Mouse (Mus musculus): ENCODE measurements around the gene Duoxa2. TPM values are rescaled to one million over a fixed set of nuclear protein-coding genes. Genes with fewer than 3 reads are reported as not detected.

Gene Duoxa2
- polyA plus RNA-seq, 1 experiment from 2014 or later = not detected

DNA sequence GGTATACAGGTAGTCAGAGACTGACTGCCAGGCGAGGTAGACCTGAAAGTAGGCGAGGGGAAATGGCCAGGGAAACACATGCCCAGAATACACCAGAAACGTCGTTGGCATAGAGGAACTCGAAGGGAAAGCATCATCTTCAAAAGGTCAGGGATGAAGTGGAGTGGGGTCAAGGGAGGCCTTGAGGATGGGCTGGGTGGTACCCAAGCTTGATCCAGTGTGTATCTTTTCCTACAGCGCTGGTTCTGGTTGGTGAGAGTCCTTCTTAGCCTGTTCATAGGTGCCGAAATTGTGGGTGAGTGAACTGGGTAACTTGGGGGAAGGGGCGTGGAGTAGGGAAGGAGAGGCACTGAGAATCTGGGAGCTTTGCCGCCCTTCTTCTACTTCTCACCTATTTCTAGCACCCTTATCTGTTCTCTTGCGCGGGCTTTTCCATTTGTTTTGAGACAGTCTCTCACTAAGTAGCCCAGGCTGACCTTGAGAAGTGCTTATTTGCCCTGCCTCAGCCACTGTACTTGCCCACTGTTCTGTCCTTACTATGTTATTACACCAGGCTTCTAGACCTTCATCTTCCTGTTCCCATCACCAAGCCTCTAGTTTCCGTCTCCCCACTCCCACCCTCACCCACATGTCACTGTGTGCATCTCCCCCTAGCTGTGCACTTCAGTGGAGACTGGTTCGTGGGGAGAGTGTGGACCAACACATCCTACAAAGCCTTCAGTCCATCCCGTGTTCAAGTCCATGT lies 1.4 kb downstream of the Duoxa2 start:
- Histone ChIP-seq H3K27ac (replicated peaks) (no peak overlapping the region), H3K4me2 (replicated peaks) (no peak overlapping the region), H3K9ac (no peak overlapping the region), H3K27me3 (peaks cover 91% of the 10 kb centered on the region), H3K9me3 (replicated peaks) (no peaks in the 10 kb centered on the region), H3K36me3 (no peaks in the 10 kb centered on the region), H3K4me1 (peaks cover 39% of the 10 kb centered on the region), H3K4me3 (replicated peaks) (no peak overlapping the region)
- no peak for ATAC-seq (ENCODE audit: insufficient number of reproducible peaks, low FRiP score, low TSS enrichment, low read depth)
- 13% methylated on average over 14 of the region's 14 CpGs for WGBS

DNA sequence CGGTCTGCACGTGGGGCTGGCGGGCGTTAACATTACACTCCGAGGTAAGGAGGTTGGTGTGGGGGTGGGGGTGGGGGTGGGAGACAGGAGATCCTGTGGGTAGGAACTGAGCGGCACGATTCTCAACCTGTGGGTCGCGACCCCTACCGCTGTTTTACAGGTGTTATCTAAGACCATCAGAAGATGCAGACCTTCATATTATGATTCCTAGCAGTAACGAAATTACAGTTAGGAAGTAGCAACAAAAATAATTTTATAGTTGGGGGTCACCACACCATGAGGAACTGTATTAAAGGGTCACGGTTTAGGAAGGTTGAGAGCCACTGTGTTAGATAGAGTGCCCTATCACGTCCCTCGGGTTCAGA lies 1.9 kb downstream of the Duoxa2 start:
- no peak for ATAC-seq (ENCODE audit: insufficient number of reproducible peaks, low FRiP score, low TSS enrichment, low read depth)
- WGBS = 5% methylated on average over 14 of the region's 14 CpGs
- Histone ChIP-seq H3K9ac (no peak overlapping the region), H3K36me3 (no peaks in the 10 kb centered on the region), H3K4me1 (peaks cover 39% of the 10 kb centered on the region), H3K27me3 (peaks cover 89% of the 10 kb centered on the region), H3K4me3 (replicated peaks) (peak overlapping the region; percentile 39), H3K4me2 (replicated peaks) (no peak overlapping the region; the same call in 1 of the 2 replicates), H3K27ac (replicated peaks) (no peak overlapping the region), H3K9me3 (replicated peaks) (no peaks in the 10 kb centered on the region)

DNA sequence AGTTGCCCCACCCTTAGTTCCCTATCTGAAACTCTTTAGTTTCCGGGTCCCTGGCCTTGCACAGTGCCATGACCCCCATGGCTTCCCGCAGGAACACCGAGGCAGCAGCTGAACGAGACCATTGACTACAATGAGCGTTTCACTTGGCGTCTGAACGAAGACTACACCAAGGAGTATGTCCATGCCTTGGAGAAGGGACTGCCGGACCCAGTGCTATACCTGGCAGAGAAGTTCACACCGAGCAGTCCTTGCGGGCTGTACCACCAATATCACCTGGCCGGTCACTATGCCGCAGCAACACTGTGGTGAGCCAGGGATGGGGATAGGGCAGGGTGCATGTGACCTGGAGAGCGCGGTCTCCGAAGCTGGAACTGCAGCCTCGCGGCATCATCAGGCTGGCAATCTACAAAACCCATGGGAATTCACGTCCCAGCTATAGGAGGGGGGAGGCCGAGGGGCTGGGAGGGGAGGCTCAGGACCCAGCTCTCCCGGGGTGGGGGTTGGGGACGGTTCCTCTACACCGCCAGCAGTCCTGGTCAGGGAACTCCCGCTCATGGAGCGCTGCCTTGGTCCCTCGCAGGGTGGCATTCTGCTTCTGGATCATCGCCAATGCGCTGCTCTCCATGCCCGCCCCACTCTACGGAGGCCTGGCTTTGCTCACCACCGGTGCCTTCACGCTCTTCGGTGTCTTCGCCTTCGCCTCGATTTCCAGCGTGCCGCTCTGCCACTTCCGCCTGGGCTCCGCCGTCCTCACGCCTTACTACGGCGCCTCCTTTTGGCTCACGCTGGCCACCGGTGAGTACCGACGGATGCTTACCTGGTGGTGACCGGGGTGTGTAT lies 2.6 kb downstream of the Duoxa2 start:
- H3K36me3 ChIP-seq = no peaks in the 10 kb centered on the region
- H3K27ac ChIP-seq (replicated peaks) = no peak overlapping the region
- no peaks in the 10 kb centered on the region for H3K9me3 ChIP-seq (replicated peaks)
- no peak for ATAC-seq (ENCODE audit: insufficient number of reproducible peaks, low FRiP score, low TSS enrichment, low read depth)
- H3K4me1 ChIP-seq = peaks cover 39% of the 10 kb centered on the region
- under 1% methylated on average over 48 of the region's 48 CpGs for WGBS
- H3K4me3 ChIP-seq (replicated peaks) = peak overlapping the region; percentile 39
- H3K4me2 ChIP-seq (replicated peaks) = peak overlapping the region; percentile 76
- peaks cover 87% of the 10 kb centered on the region for H3K27me3 ChIP-seq
- no peak overlapping the region for H3K9ac ChIP-seq

DNA sequence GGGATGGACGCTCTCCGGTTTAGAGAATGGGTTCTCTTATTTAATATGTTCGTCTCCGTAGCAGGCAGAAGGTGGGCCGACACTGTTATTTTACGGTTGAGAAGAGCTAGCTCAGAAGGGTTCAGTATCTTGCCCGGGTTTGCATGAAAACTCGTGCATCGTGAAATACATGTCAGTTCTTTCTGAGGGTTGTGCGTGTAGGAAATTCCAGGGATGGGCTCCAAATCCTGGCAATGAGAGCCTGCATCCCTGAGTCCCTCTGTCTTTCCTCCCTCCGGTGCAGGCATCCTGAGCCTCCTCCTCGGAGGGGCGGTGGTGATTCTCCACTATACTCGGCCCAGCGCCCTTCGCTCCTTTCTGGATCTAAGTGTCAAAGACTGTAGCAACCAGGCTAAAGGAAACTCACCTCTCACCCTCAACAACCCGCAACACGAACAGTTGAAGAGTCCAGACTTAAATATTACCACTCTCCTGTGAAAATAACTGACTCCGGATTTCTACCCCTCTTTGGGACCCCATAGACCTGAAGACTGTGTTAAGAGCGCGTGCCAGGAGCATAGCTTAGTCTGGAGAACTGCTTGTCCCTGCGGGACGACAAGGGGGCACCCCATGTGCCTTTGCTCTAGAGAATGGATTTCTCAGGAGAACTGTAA lies 3.3 kb downstream of the Duoxa2 start:
- Histone ChIP-seq H3K27me3 (peaks cover 86% of the 10 kb centered on the region), H3K9ac (no peak overlapping the region)
- WGBS = 7% methylated on average over 23 of the region's 23 CpGs

DNA sequence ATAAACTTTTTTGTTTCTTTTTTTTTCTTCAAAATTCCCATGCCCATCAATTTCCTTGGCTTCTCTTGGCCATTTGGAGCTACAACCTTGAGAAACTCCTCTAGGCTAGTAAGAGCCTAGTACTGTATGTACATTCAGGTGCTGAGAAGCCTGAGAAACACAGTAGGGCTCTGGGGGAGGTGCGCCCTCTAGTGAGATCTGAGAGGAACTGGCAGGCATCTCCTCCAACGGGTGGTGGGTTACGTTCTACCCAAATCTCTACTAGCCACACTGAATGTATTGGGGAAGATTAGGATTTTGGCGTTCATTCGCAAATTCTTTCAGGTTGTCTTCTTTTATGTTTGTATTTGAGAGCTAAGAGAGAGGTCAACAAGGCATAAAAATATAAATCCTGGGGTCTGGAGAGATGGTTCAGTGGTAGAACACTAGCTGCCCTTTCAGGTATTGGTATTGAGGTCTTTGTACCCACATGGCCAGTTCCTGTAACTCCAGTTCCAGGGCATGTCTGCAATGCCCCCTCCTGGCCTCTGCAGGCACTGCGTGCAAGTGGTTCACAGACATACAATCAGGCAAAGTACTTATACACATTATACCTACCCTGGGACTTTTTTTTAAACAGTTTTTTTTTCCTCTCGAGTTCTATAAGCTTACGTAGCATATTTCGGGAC lies 4.0 kb downstream of the Duoxa2 start:
- Histone ChIP-seq H3K9ac (no peak overlapping the region), H3K4me1 (peaks cover 38% of the 10 kb centered on the region), H3K27me3 (peaks cover 84% of the 10 kb centered on the region), H3K27ac (replicated peaks) (no peak overlapping the region), H3K36me3 (no peaks in the 10 kb centered on the region), H3K4me3 (replicated peaks) (no peak overlapping the region), H3K4me2 (replicated peaks) (no peak overlapping the region), H3K9me3 (replicated peaks) (no peaks in the 10 kb centered on the region)
- ATAC-seq (ENCODE audit: insufficient number of reproducible peaks, low FRiP score, low TSS enrichment, low read depth) = no peak
- 9% methylated on average over 9 of the region's 9 CpGs for WGBS

More for the DNA sequence above, 3.3 kb downstream of the Duoxa2 start:
- H3K9me3 ChIP-seq (replicated peaks) = no peaks in the 10 kb centered on the region
- H3K27ac ChIP-seq (replicated peaks) = no peak overlapping the region
- H3K4me2 ChIP-seq (replicated peaks) = peak overlapping the region; percentile 76
- ATAC-seq (ENCODE audit: insufficient number of reproducible peaks, low FRiP score, low TSS enrichment, low read depth) = no peak
- H3K4me3 ChIP-seq (replicated peaks) = peak overlapping the region; percentile 39
- H3K36me3 ChIP-seq = no peaks in the 10 kb centered on the region
- H3K4me1 ChIP-seq = peaks cover 44% of the 10 kb centered on the region

DNA sequence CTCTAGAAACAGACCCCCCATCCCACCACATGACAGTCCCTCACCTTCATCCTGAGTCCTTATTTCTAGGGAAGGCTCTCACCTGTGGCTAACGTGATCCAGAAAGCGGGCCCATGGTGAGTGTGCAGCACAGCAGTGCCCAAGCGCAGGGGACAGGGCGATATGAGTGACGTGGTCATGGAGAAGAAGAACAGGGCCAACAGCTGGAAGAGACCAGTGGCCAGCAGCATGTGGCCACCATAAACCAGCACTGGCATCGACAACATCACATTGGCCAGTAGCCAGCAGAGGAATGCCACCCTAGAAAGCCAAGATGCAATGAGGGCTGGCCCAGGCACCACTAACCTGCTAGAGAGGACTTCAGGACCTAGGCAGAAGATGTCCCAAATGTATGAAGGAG lies 5.8 kb downstream of the Duoxa2 start:
- Histone ChIP-seq H3K36me3 (no peaks in the 10 kb centered on the region), H3K27me3 (peaks cover 77% of the 10 kb centered on the region), H3K9me3 (replicated peaks) (no peaks in the 10 kb centered on the region), H3K9ac (no peak overlapping the region), H3K4me3 (replicated peaks) (no peak overlapping the region), H3K27ac (replicated peaks) (no peak overlapping the region), H3K4me2 (replicated peaks) (no peak overlapping the region), H3K4me1 (peaks cover 22% of the 10 kb centered on the region)
- whole genome bisulfite sequencing = 94% methylated on average over 6 of the region's 6 CpGs
- ATAC-seq (ENCODE audit: insufficient number of reproducible peaks, low FRiP score, low TSS enrichment, low read depth) = no peak

DNA sequence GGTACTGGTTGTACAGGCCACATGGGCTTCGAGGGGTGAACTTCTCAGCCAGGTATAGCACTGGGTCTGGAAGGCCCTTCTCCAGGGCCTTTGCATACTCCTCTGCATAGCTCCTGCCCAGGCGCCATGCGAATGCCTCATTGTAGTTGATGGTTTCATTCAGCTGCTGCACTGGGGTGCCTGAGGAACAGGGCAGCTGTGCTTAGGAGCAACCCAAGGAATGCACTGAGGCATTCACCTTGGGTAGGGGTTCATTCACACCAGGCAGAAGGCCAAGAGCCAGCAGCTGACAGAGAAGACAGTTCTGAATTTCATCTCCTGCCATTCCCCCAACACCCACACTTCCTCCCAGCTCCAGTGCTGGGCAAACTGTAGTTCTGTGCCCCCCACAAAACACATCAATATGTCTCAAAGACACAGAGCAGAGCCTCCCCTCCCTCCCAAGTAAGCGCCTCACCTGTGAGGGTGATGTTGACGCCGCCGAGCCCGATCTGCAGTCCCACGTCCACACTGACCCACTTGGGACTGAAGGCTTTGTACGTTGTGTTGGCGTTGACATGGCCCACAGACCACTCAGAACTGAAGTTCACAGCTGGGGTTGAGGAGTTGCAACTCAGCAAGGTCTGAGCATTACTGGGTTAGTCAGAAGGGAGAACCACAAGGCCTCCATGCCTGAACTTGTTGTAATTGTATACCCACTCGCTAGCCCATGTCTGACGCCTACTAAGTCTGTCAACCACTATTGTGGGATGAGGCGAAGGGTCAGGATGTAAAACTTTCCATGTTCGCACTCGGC lies 6.6 kb downstream of the Duoxa2 start:
- WGBS = 79% methylated on average over 16 of the region's 16 CpGs
- ATAC-seq (ENCODE audit: insufficient number of reproducible peaks, low FRiP score, low TSS enrichment, low read depth) = 0 out of 2 replicates have a peak, but pooled peaks have one; percentile 6
- no peak overlapping the region for H3K27ac ChIP-seq (replicated peaks)
- H3K4me2 ChIP-seq (replicated peaks) = no peak overlapping the region
- H3K9ac ChIP-seq = no peak overlapping the region
- no peaks in the 10 kb centered on the region for H3K9me3 ChIP-seq (replicated peaks)
- H3K4me3 ChIP-seq (replicated peaks) = no peak overlapping the region
- H3K36me3 ChIP-seq = no peaks in the 10 kb centered on the region
- peaks cover 71% of the 10 kb centered on the region for H3K27me3 ChIP-seq
- H3K4me1 ChIP-seq = peaks cover 22% of the 10 kb centered on the region

DNA sequence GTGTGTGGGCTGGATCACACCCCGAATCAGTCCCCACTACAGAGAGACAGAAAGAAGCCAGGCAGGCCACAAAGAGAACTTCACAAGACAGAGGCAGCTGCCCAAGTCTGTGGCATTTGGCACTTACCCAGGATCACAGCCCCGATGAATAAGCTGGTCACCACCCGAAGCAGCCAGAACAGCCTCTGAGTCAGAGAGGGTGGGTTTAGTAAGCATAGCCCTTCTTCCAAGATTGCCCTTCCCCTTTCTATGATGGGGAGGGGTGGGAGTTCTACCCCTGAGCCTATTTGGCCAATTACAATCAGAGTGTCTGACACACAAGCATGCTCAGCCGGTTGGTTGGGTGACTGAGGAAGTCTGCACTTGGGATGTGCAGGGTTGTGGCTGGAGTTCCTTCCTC lies 7.5 kb downstream of the Duoxa2 start:
- Histone ChIP-seq H3K4me2 (replicated peaks) (no peak overlapping the region), H3K27me3 (peaks cover 68% of the 10 kb centered on the region), H3K36me3 (no peaks in the 10 kb centered on the region), H3K9ac (no peak overlapping the region), H3K4me1 (peaks cover 18% of the 10 kb centered on the region), H3K27ac (replicated peaks) (0 out of 2 replicates have a peak overlapping the region, but pooled peaks have one; percentile 7), H3K4me3 (replicated peaks) (no peak overlapping the region), H3K9me3 (replicated peaks) (no peaks in the 10 kb centered on the region)
- peak; percentile 53; the same call in 1 of the 2 replicates for ATAC-seq (ENCODE audit: insufficient number of reproducible peaks, low FRiP score, low TSS enrichment, low read depth)
- WGBS = 34% methylated on average over 4 of the region's 4 CpGs

DNA sequence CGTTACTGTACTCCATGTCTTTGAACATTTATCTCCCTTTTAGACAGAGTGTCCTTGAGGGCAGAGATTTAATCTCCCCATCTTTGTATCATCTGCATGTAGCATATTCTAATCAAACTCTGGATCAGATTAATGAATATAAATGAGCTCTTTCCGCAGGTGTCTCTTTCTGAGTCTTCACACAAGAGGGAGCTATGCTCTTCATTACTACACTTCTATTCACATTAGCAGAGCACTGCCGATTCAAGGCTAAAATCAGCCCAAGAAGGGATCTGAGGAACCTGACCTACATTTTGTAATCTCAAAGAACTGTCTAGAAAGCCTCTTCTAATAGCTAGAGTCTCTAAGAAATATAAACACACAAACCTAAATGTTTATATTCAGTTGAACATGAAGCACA lies 10.9 kb downstream of the Duoxa2 start:
- Histone ChIP-seq H3K27ac (replicated peaks) (no peak overlapping the region), H3K4me3 (replicated peaks) (no peak overlapping the region), H3K27me3 (peaks cover 65% of the 10 kb centered on the region), H3K4me2 (replicated peaks) (no peak overlapping the region), H3K36me3 (no peaks in the 10 kb centered on the region), H3K9ac (no peak overlapping the region), H3K9me3 (replicated peaks) (no peaks in the 10 kb centered on the region), H3K4me1 (peaks cover 18% of the 10 kb centered on the region)
- ATAC-seq (ENCODE audit: insufficient number of reproducible peaks, low FRiP score, low TSS enrichment, low read depth) = no peak
- 45% methylated on average over 3 of the region's 3 CpGs for WGBS

DNA sequence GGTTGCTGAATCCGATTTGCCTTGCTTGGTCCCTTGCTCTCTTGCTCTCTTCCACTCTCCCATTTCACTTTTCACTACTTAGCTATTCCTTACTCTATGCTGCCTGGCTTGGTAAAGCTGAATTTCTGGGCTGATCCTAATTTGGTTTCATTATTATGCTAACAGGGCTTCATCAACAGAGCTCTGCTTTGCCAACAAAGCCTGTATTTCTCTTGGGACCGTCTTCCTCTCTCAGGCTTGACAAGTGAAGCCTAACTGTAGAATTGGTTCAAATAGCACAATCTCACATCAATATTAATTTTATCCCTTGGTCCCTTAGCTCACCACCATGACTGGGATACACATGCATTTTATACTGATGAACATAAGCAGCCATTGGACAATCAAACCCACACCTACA lies 12.9 kb downstream of the Duoxa2 start:
- Histone ChIP-seq H3K27ac (replicated peaks) (no peak overlapping the region), H3K27me3 (peaks cover 64% of the 10 kb centered on the region), H3K9ac (no peak overlapping the region), H3K4me1 (peaks cover 17% of the 10 kb centered on the region), H3K4me3 (replicated peaks) (no peak overlapping the region), H3K4me2 (replicated peaks) (no peak overlapping the region), H3K36me3 (no peaks in the 10 kb centered on the region), H3K9me3 (replicated peaks) (no peaks in the 10 kb centered on the region)
- ATAC-seq (ENCODE audit: insufficient number of reproducible peaks, low FRiP score, low TSS enrichment, low read depth) = no peak
- WGBS = 58% methylated on average over 2 of the region's 2 CpGs
